ENCODE assay signal across 8 mouse cellular contexts in genomic region chr10:62980039-62980954, GRCm38 (mm10). TPM values are rescaled to one million over a fixed set of nuclear protein-coding genes. Genes with fewer than 3 reads are reported as not detected.
DNase-seq lines count a peak whose midpoint lies in the region; ATAC-seq and TF ChIP-seq lines count a peak whose summit lies in the region.

Gene Rufy2, plus strand, starts transcription at chr10:62980223.

- under 1% methylated on average over 76 of the region's 77 CpGs for WGBS in embryonic facial prominence, embryonic 15.5 days
- 1% methylated on average over 61 of the region's 77 CpGs for WGBS in limb, embryonic 14.5 days
- under 1% methylated on average over 77 of the region's 77 CpGs for WGBS in midbrain, embryonic 16.5 days
- under 1% methylated on average over 73 of the region's 77 CpGs for WGBS in spleen, adult 2 months

- H3K27ac ChIP-seq in bone marrow macrophage, adult 2 months (ENCODE audit: insufficient read depth, low read depth, low read length) = no peak within 1 kb of the TSS
- peak within 1 kb of the TSS; percentile 65 for H3K27ac ChIP-seq in embryonic facial prominence, embryonic 15.5 days (replicated peaks)
- 0 out of 2 replicates have a peak within 1 kb of the TSS, but pooled peaks have one; percentile 48 for H3K27ac ChIP-seq in limb, embryonic 14.5 days (replicated peaks; ENCODE audit: low read depth, low read length)
- peak within 1 kb of the TSS; percentile 93 for H3K27ac ChIP-seq in midbrain, embryonic 16.5 days (ENCODE audit: low read length)
- H3K27ac ChIP-seq in spleen, adult 2 months (ENCODE audit: insufficient read depth, low read length) = peak within 1 kb of the TSS; percentile 72

- peak within 1 kb of the TSS; percentile 87 for H3K9ac ChIP-seq in embryonic facial prominence, embryonic 15.5 days
- peak within 1 kb of the TSS; percentile 92 for H3K9ac ChIP-seq in limb, embryonic 14.5 days (ENCODE audit: low read depth, low read length, severe bottlenecking)
- H3K9ac ChIP-seq in midbrain, embryonic 16.5 days (ENCODE audit: low read depth, low read length) = peak within 1 kb of the TSS; percentile 97

- peak; percentile 89 for ATAC-seq in embryonic facial prominence, embryonic 15.5 days (ENCODE audit: insufficient number of reproducible peaks, low FRiP score, low TSS enrichment, low read depth)
- peak; percentile 92 for ATAC-seq in limb, embryonic 14.5 days (ENCODE audit: low FRiP score, low read depth)
- ATAC-seq in midbrain, embryonic 16.5 days = peak; percentile 95

- TF ChIP-seq CTCF in bone marrow macrophage, adult 2 months (IDR thresholded peaks at IDR 0.05; ENCODE audit: low read depth, low read length) = peak; percentile 34; the same call in 1 of the 2 replicates
- peak; percentile 69 for TF ChIP-seq CTCF in spleen, adult 2 months (IDR thresholded peaks at IDR 0.05; ENCODE audit: extremely low read depth, insufficient read depth, insufficient read length, insufficient replicate concordance)

- DNase-seq in A20 (ENCODE audit: low read depth, low spot score) = peak; percentile 89
- DNase-seq in heart, adult 9 months (ENCODE audit: low spot score in 2 of 2) = peak; percentile 78 to 81
- DNase-seq in kidney, adult 9 months = peak; percentile 82
- DNase-seq in limb, embryonic 14.5 days (ENCODE audit: low spot score) = peak; percentile 61
- DNase-seq in spleen, adult 2 months (ENCODE audit: low read depth in 1 of 2, low spot score in 2 of 2) = peak; percentile 72 to 76

- TF ChIP-seq POLR2A in bone marrow macrophage, adult 2 months (IDR thresholded peaks at IDR 0.05; ENCODE audit: borderline replicate concordance, low read depth, low read length) = no peak
- 0 out of 2 replicates have a peak, but pooled peaks have one; percentile 12 for TF ChIP-seq POLR2A in limb, embryonic 14.5 days (IDR thresholded peaks at IDR 0.05; ENCODE audit: borderline replicate concordance, extremely low read depth, insufficient read depth, insufficient read length)
- TF ChIP-seq POLR2A in spleen, adult 2 months (IDR thresholded peaks at IDR 0.05; ENCODE audit: low read depth, low read length) = peak; percentile 21; the same call in 1 of the 2 replicates

- H3K27me3 ChIP-seq in embryonic facial prominence, embryonic 15.5 days = no peaks in the 10 kb centered on the region
- no peaks in the 10 kb centered on the region for H3K27me3 ChIP-seq in limb, embryonic 14.5 days (ENCODE audit: control insufficient read depth, insufficient read depth, low read length)
- H3K27me3 ChIP-seq in midbrain, embryonic 16.5 days (ENCODE audit: control insufficient read depth, insufficient read depth, low read depth, low read length) = no peaks in the 10 kb centered on the region
- no peaks in the 10 kb centered on the region for H3K27me3 ChIP-seq in spleen, adult 2 months (ENCODE audit: control insufficient read depth, insufficient read depth, low read length)

- H3K36me3 ChIP-seq in embryonic facial prominence, embryonic 15.5 days = peaks cover 22% of the 10 kb centered on the region
- H3K36me3 ChIP-seq in limb, embryonic 14.5 days (ENCODE audit: control insufficient read depth, insufficient read depth, low read length) = peaks cover 29% of the 10 kb centered on the region
- peaks cover 10% of the 10 kb centered on the region for H3K36me3 ChIP-seq in midbrain, embryonic 16.5 days (ENCODE audit: control insufficient read depth, insufficient read depth, low read length)
- H3K36me3 ChIP-seq in spleen, adult 2 months (ENCODE audit: control insufficient read depth, insufficient read depth, low read length) = 0 out of 2 replicates have a peak, but pooled peaks cover 2% of the 10 kb centered on the region

- peaks cover 12% of the 10 kb centered on the region for H3K4me1 ChIP-seq in bone marrow macrophage, adult 2 months (ENCODE audit: control insufficient read depth, insufficient read depth, low read length)
- peaks cover 5% of the 10 kb centered on the region; the same call in 1 of the 2 replicates for H3K4me1 ChIP-seq in embryonic facial prominence, embryonic 15.5 days
- 0 out of 2 replicates have a peak, but pooled peaks cover 3% of the 10 kb centered on the region for H3K4me1 ChIP-seq in limb, embryonic 14.5 days (ENCODE audit: control insufficient read depth, insufficient read depth, low read length)
- peaks cover 10% of the 10 kb centered on the region for H3K4me1 ChIP-seq in midbrain, embryonic 16.5 days (ENCODE audit: control insufficient read depth, insufficient read depth, low read length)
- H3K4me1 ChIP-seq in spleen, adult 2 months (ENCODE audit: control insufficient read depth, insufficient read depth, insufficient read length) = peaks cover 8% of the 10 kb centered on the region; the same call in 1 of the 2 replicates

- peak within 1 kb of the TSS; percentile 81 for H3K4me3 ChIP-seq in bone marrow macrophage, adult 2 months (ENCODE audit: insufficient read depth, low read length)
- H3K4me3 ChIP-seq in embryonic facial prominence, embryonic 15.5 days (replicated peaks) = peak within 1 kb of the TSS; percentile 97
- H3K4me3 ChIP-seq in limb, embryonic 14.5 days (replicated peaks; ENCODE audit: low read length) = peak within 1 kb of the TSS; percentile 97
- peak within 1 kb of the TSS; percentile 96 for H3K4me3 ChIP-seq in midbrain, embryonic 16.5 days (ENCODE audit: low read depth, low read length)
- H3K4me3 ChIP-seq in spleen, adult 2 months (ENCODE audit: extremely low read depth, insufficient read depth, insufficient read length) = peak within 1 kb of the TSS; percentile 97

- no peaks in the 10 kb centered on the region for H3K9me3 ChIP-seq in embryonic facial prominence, embryonic 15.5 days (replicated peaks)
- H3K9me3 ChIP-seq in limb, embryonic 14.5 days (ENCODE audit: control insufficient read depth, low read length) = no peaks in the 10 kb centered on the region
- H3K9me3 ChIP-seq in midbrain, embryonic 16.5 days (replicated peaks; ENCODE audit: control insufficient read depth, low read length, poor library complexity, severe bottlenecking) = no peaks in the 10 kb centered on the region

- peak within 1 kb of the TSS; percentile 67 for H3K4me2 ChIP-seq in embryonic facial prominence, embryonic 15.5 days (replicated peaks)
- H3K4me2 ChIP-seq in limb, embryonic 14.5 days (replicated peaks; ENCODE audit: low read depth, low read length, severe bottlenecking) = peak within 1 kb of the TSS; percentile 63
- H3K4me2 ChIP-seq in midbrain, embryonic 16.5 days (ENCODE audit: low read length) = peak within 1 kb of the TSS; percentile 58

RNA-seq across cellular contexts. Expression of gene Rufy2, which starts in this region (rescaled TPM):
- 17.4 and 18.9 TPM in 2 replicates for polyA plus RNA-seq in bone marrow macrophage, adult 2 months (2012; ENCODE audit: insufficient read depth, insufficient read length, missing spikeins)
- 26.8 and 31.0 TPM in 2 replicates for polyA plus RNA-seq in embryonic facial prominence, embryonic 15.5 days (2015; fragmentation: Nextera tagmentation; extraction: Ambion mirVana)
- polyA plus RNA-seq in limb, embryonic 14.5 days (2012; rRNA removed) = 16.0 and 17.6 TPM in 2 replicates
- 25.9 and 28.2 TPM in 2 replicates for polyA plus RNA-seq in limb, embryonic 14.5 days (2014; fragmentation: Nextera tagmentation; extraction: Ambion mirVana)
- 61.2 and 63.0 TPM in 2 replicates for polyA plus RNA-seq in midbrain, embryonic 16.5 days (2015; fragmentation: Nextera tagmentation; extraction: Ambion mirVana)
- polyA plus RNA-seq in spleen, adult 2 months (2012; rRNA removed) = 2.6 and 3.0 TPM in 2 replicates
